Mouse (Mus musculus) myocyte (in vitro differentiated cells): ENCODE measurements around the gene Plscr3. TPM values are rescaled to one million over a fixed set of nuclear protein-coding genes. Genes with fewer than 3 reads are reported as not detected.
A peak's percentile ranks its signal among the peaks of the same experiment; 100 is the strongest.

Source experiments
- H3K27me3 ChIP-seq: one replicate; pipeline ENCODE4 v1.6.1; 2011; ENCODE audit not compliant: control insufficient read depth, insufficient read depth, insufficient read length
- H3K36me3 ChIP-seq: one replicate; pipeline ENCODE4 v1.6.1; 2011; ENCODE audit not compliant: control insufficient read depth, insufficient read depth
- H3K4me2 ChIP-seq: one replicate; pipeline ENCODE4 v1.6.1; 2011; ENCODE audit warnings: low read depth, control low read depth
- H3K4me3 ChIP-seq: one replicate; pipeline ENCODE4 v1.5.1; 2011; ENCODE audit warnings: mild to moderate bottlenecking, control low read depth, moderate library complexity
- H3K79me2 ChIP-seq: one replicate; pipeline ENCODE4 v1.6.1; 2011; ENCODE audit not compliant: control insufficient read depth, insufficient read depth
- H3ac ChIP-seq: one replicate; pipeline ENCODE4 v1.6.1; 2011; ENCODE audit not compliant: control insufficient read depth, insufficient read length
- CEBPB ChIP-seq: IDR thresholded peaks from 2 replicates; pipeline ENCODE4 v1.6.1; 2011; ENCODE audit warnings: mild to moderate bottlenecking, moderate library complexity; ENCODE audit not compliant: poor library complexity, insufficient read depth, severe bottlenecking
- E2F4 ChIP-seq: IDR thresholded peaks from one replicate; pipeline ENCODE4 v1.6.1; 2011; ENCODE audit warnings: mild to moderate bottlenecking, control low read depth, moderate library complexity; ENCODE audit not compliant: insufficient read depth
- MAX ChIP-seq: IDR thresholded peaks from one replicate; pipeline ENCODE4 v1.6.1; 2011; ENCODE audit warnings: low read depth, mild to moderate bottlenecking, control low read depth
- MYOD1 ChIP-seq, 3 experiments: IDR thresholded peaks; one replicate each; pipeline ENCODE4 v1.6.1; 2011; ENCODE audit warnings: control low read depth in 2 of 3, low read depth in 2 of 3, mild to moderate bottlenecking in 2 of 3, moderate library complexity in 1 of 3; ENCODE audit not compliant: insufficient read length in 2 of 3, control insufficient read depth in 1 of 3
- MYOG ChIP-seq, 3 experiments: IDR thresholded peaks; one replicate each; pipeline ENCODE4 v1.6.1; 2011; ENCODE audit warnings: control low read depth in 2 of 3, low read depth in 2 of 3, mild to moderate bottlenecking in 2 of 3; ENCODE audit not compliant: insufficient read length in 2 of 3, control insufficient read depth in 1 of 3, insufficient read depth in 1 of 3
- POLR2A ChIP-seq: IDR thresholded peaks from one replicate; pipeline ENCODE4 v1.6.1; 2011; ENCODE audit warnings: low read depth, mild to moderate bottlenecking, control low read depth, moderate library complexity; ENCODE audit not compliant: insufficient read length
- POLR2AphosphoS2 ChIP-seq: IDR thresholded peaks from one replicate; pipeline ENCODE4 v1.6.1; 2011; ENCODE audit warnings: low read depth, control low read depth; ENCODE audit not compliant: insufficient read length
- REST ChIP-seq: IDR thresholded peaks from one replicate; pipeline ENCODE4 v1.6.1; 2011; ENCODE audit warnings: mild to moderate bottlenecking, control low read depth, moderate library complexity; ENCODE audit not compliant: insufficient read depth, insufficient read length
- SRF ChIP-seq: IDR thresholded peaks from one replicate; pipeline ENCODE4 v1.6.1; 2011; ENCODE audit warnings: low read depth; ENCODE audit not compliant: control insufficient read depth, insufficient read length
- TCF12 ChIP-seq: IDR thresholded peaks from one replicate; pipeline ENCODE4 v1.6.1; 2011; ENCODE audit warnings: mild to moderate bottlenecking, control low read depth; ENCODE audit not compliant: poor library complexity, insufficient read depth, severe bottlenecking
- TCF3 ChIP-seq: IDR thresholded peaks from one replicate; pipeline ENCODE4 v1.6.1; 2011; ENCODE audit warnings: low read depth, control low read depth; ENCODE audit not compliant: insufficient read length
- USF1 ChIP-seq: IDR thresholded peaks from one replicate; pipeline ENCODE4 v1.6.1; 2011; ENCODE audit warnings: low read depth, mild to moderate bottlenecking, control low read depth, moderate library complexity
- polyA plus RNA-seq: library from polyadenylated mRNA; unstranded; fragments of >200 nt; fragmentation: generic; extraction: Trizol; gene quantifications from one replicate; pipeline ENCODE4 v1.2.1, GENCODE M21; 2012; ENCODE audit warnings: missing spikeins

The Plscr3 gene
- polyA plus RNA-seq, 1 experiment = 91.9 TPM

DNA sequence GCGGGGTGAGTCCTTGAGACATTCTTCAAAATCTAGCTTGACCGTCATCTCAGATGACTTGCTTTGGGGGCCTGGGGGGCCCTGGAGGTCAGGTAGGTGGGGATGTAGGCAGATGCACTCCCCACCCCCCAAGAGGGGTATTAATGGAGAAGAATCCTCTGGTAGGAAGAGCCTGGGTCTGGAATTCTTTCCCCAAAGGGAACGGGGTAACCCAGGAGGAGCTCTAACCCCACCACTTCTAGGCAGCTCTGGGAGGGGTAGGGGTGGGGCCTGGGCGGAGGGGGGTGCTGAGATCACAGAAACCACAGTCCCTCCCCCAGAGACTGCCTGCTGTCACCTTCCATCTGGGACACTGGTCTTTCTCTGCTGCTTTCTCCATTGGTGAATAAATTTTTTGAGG, 49.1 kb downstream of the Plscr3 start, which contains the start of gene Acap1:
Acap1 (minus strand) TSS at position 249 of the 400 bp plus-strand sequence.
- no peaks in the 10 kb centered on the region for H3K27me3 ChIP-seq
- TF ChIP-seq CEBPB (no peak), SRF (no peak), MYOD1 (IDR thresholded peaks at IDR 0.05; ENCODE audit: control insufficient read depth in 1 of 3, insufficient read length in 2 of 3, low read depth in 2 of 3) (no peak), MAX (no peak), E2F4 (no peak), TCF12 (no peak), USF1 (no peak), REST (no peak), TCF3 (no peak), MYOG (IDR thresholded peaks at IDR 0.05; ENCODE audit: control insufficient read depth in 1 of 3, insufficient read depth in 1 of 3, insufficient read length in 2 of 3, low read depth in 2 of 3) (no peak), POLR2A (no peak), POLR2AphosphoS2 (no peak)

DNA sequence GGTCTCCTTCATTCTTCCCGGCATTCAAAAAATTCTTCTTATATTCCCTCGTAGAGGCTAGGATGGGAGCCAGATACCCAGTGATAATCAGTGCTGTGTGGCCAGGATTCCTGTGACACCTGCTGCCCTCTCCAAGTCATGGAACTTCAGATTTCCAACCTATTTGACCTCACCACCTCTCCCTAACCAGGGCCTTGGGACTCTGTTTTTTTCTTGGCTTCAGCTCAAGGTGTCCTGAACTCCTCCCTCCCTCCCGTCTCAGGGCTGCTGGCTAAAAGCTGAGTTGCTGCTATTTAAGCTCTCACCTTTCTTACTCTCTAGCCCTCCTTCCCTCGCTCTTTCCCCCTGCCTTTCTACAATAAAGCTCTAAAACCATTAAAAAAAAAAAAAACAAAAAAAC, 53.7 kb downstream of the Plscr3 start:
- H3K79me2 ChIP-seq = no peaks in the 10 kb centered on the region
- peak overlapping the region; percentile 85 for H3K4me3 ChIP-seq
- H3K27me3 ChIP-seq = no peaks in the 10 kb centered on the region
- peak overlapping the region; percentile 89 for H3K4me2 ChIP-seq
- TF ChIP-seq REST = no peak
- TF ChIP-seq MYOD1 (IDR thresholded peaks at IDR 0.05; ENCODE audit: control insufficient read depth in 1 of 3, insufficient read length in 2 of 3, low read depth in 2 of 3) = no peak
- peaks cover 5% of the 10 kb centered on the region for H3K36me3 ChIP-seq
- H3ac ChIP-seq = peak overlapping the region; percentile 51

More for the DNA sequence above, 49.1 kb downstream of the Plscr3 start, which contains the start of gene Acap1:
- Histone ChIP-seq H3K4me2 (no peak within 1 kb of the TSS), H3K79me2 (no peaks in the 10 kb centered on the region), H3ac (no peak within 1 kb of the TSS), H3K36me3 (no peaks in the 10 kb centered on the region), H3K4me3 (no peak within 1 kb of the TSS)

DNA sequence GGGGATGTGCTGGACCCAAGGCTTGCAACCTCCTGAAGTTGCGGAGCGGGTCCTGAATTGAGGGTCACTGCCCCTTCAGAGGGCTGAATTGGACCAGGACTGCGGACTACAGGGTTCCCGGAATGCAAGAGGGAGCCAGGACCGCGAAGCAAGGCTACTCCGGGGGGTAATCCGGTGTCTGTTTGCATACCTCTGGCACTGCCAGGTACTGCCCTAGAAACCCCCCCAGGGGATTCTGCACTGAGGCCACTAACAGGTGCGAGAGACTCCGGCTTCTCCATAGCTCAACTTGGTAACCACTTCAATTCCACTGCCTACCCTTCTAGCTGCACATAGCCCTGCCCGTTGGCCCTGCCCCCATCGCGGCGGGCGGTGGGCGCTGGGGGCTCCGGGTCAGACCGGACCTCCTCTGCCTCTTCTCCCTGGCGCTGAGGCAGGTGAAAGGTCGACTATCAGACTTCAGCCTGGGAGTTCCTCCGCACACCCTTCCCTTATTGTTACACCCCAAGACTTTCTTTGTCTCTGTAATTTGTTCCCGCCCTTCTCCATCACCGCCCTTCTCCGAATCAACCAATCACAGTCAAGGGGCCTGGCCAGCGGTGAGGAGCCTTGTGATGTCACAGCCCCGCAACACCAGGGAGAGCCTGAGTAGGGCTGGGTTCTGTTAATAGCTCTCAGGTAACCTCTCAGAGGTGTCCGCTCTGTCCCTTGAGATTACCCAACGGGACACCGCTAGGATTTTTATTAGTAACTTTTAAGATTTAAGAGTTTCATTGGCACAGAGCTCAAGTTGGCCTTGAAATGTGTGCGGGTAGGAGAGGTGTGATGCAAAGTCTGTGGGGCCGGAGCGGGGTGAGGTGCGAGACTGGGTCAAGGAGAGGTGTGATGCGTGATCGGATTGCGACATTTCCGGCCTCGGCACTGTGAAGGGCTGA, 54.6 kb downstream of the Plscr3 start, which contains the start of the genes 2810408A11Rik and Neurl4:
2810408A11Rik (minus strand) TSS at position 517 of the 935 bp plus-strand sequence.
Neurl4 (plus strand) TSS at position 602 of the 935 bp plus-strand sequence.
- peak within 1 kb of the TSS; percentile 51 for H3ac ChIP-seq
- H3K4me3 ChIP-seq = peak within 1 kb of the TSS; percentile 85
- no peaks in the 10 kb centered on the region for H3K27me3 ChIP-seq
- H3K4me2 ChIP-seq = peak within 1 kb of the TSS; percentile 89
- peaks cover 11% of the 10 kb centered on the region for H3K36me3 ChIP-seq
- H3K79me2 ChIP-seq = no peaks in the 10 kb centered on the region
- no peak for TF ChIP-seq SRF
- no peak for TF ChIP-seq MYOD1 (IDR thresholded peaks at IDR 0.05; ENCODE audit: control insufficient read depth in 1 of 3, insufficient read length in 2 of 3, low read depth in 2 of 3)
- no peak for TF ChIP-seq MYOG (IDR thresholded peaks at IDR 0.05; ENCODE audit: control insufficient read depth in 1 of 3, insufficient read depth in 1 of 3, insufficient read length in 2 of 3, low read depth in 2 of 3)
- no peak for TF ChIP-seq USF1
- TF ChIP-seq CEBPB = peak; percentile 66; the same call in 1 of the 2 replicates
- TF ChIP-seq POLR2A = peak; percentile 69
- peak; percentile 93 for TF ChIP-seq POLR2AphosphoS2
- peak; percentile 58 for TF ChIP-seq E2F4
- no peak for TF ChIP-seq MAX
- TF ChIP-seq TCF3 = no peak
- TF ChIP-seq REST = no peak
- no peak for TF ChIP-seq TCF12

DNA sequence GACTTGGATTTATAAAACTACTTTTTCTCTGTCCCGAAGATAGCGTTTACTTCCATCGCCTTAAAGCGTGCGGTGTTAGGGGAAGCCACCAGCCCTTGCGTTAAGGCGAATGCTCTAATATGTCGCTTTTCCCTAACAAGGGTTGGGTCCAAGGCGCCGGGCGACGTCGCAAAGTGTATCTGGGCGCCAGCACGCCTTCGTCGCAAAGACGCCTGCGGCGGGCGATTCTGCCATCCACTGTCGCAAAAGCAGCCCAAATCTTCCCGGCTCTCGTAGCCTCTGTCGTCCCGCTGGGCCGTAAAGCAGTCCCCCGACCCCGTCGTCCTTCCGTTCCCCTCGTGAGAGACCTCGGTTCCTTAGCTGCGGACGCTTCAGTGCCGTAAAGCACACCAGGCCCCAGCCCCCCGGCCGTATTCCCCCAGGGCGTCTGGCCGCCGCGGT, 55.2 kb downstream of the Plscr3 start:
- H3K4me2 ChIP-seq = peak overlapping the region; percentile 89
- peak overlapping the region; percentile 51 for H3ac ChIP-seq
- H3K27me3 ChIP-seq = no peaks in the 10 kb centered on the region
- H3K36me3 ChIP-seq = peaks cover 17% of the 10 kb centered on the region
- no peak for TF ChIP-seq USF1
- TF ChIP-seq MYOD1 (IDR thresholded peaks at IDR 0.05; ENCODE audit: control insufficient read depth in 1 of 3, insufficient read length in 2 of 3, low read depth in 2 of 3) = no peak
- no peak for TF ChIP-seq SRF
- TF ChIP-seq MYOG (IDR thresholded peaks at IDR 0.05; ENCODE audit: control insufficient read depth in 1 of 3, insufficient read depth in 1 of 3, insufficient read length in 2 of 3, low read depth in 2 of 3) = peak in 1 of 3 experiments; percentile 26
- no peak for TF ChIP-seq MAX
- TF ChIP-seq TCF3 = no peak
- TF ChIP-seq POLR2A = peak; percentile 59
- TF ChIP-seq CEBPB = no peak
- no peak for TF ChIP-seq REST
- peak; percentile 94 for TF ChIP-seq POLR2AphosphoS2
- TF ChIP-seq E2F4 = peak; percentile 16
- TF ChIP-seq TCF12 = no peak
- peak overlapping the region; percentile 85 for H3K4me3 ChIP-seq
- H3K79me2 ChIP-seq = no peaks in the 10 kb centered on the region

Other genes starting within 250 kb of the Plscr3 start
- 6.6 TPM for gene Atp1b2, start 240.4 kb upstream of the Plscr3 start, polyA plus RNA-seq
- 0.05 TPM for gene Shbg, start 228.5 kb upstream of the Plscr3 start, polyA plus RNA-seq
- 3.6 TPM for gene Sat2, start 224.4 kb upstream of the Plscr3 start, polyA plus RNA-seq
- 104 TPM for gene Fxr2, start 213.4 kb upstream of the Plscr3 start, polyA plus RNA-seq
- gene Sox15, start 191.1 kb upstream of the Plscr3 start, polyA plus RNA-seq = 0.07 TPM
- 39.1 TPM for gene Mpdu1, start 183.7 kb upstream of the Plscr3 start, polyA plus RNA-seq
- gene Cd68, start 180.2 kb upstream of the Plscr3 start, polyA plus RNA-seq = 0.96 TPM
- 553 TPM for gene Eif4a1, start 174.0 kb upstream of the Plscr3 start, polyA plus RNA-seq
- 70.5 TPM for gene Senp3, start 164.3 kb upstream of the Plscr3 start, polyA plus RNA-seq
- gene Tnfsf13, start 160.6 kb upstream of the Plscr3 start, polyA plus RNA-seq = 0.07 TPM
- 5.5 TPM for gene Tnfsf12, start 150.5 kb upstream of the Plscr3 start, polyA plus RNA-seq
- gene Tnfsfm13, start 150.3 kb upstream of the Plscr3 start, polyA plus RNA-seq = 1.6 TPM
- 69.5 TPM for gene Polr2a, start 87.7 kb upstream of the Plscr3 start, polyA plus RNA-seq
- gene Slc35g3, start 84.4 kb upstream of the Plscr3 start, polyA plus RNA-seq = 0.26 TPM
- 9.4 TPM for gene Zbtb4, start 80.5 kb upstream of the Plscr3 start, polyA plus RNA-seq
- gene Chrnb1, start 50.4 kb upstream of the Plscr3 start, polyA plus RNA-seq = 95.3 TPM
- gene Fgf11, start 44.5 kb upstream of the Plscr3 start, polyA plus RNA-seq = 17.5 TPM
- gene Tmem102, start 40.8 kb upstream of the Plscr3 start, polyA plus RNA-seq = 0.61 TPM
- gene Gm39566, start 31.1 kb upstream of the Plscr3 start, polyA plus RNA-seq = 0.02 TPM
- not detected for gene Spem2, start 27.9 kb upstream of the Plscr3 start, polyA plus RNA-seq
- gene Spem1, start 24.2 kb upstream of the Plscr3 start, polyA plus RNA-seq = 0.05 TPM
- 12.8 TPM for gene Nlgn2, start 8.6 kb upstream of the Plscr3 start, polyA plus RNA-seq
- gene Tmem256, start 7.9 kb upstream of the Plscr3 start, polyA plus RNA-seq = 259 TPM
- gene Tnk1, start 12.4 kb downstream of the Plscr3 start, polyA plus RNA-seq = not detected
- gene Tmem95, start 31.6 kb downstream of the Plscr3 start, polyA plus RNA-seq = not detected
- 24.5 TPM for gene Kctd11, start 35.0 kb downstream of the Plscr3 start, polyA plus RNA-seq
- 1.4 TPM for gene Acap1, start 49.2 kb downstream of the Plscr3 start, polyA plus RNA-seq
- 3.0 TPM for gene 2810408A11Rik, start 54.6 kb downstream of the Plscr3 start, polyA plus RNA-seq
- 42.2 TPM for gene Neurl4, start 54.7 kb downstream of the Plscr3 start, polyA plus RNA-seq
- gene Gps2, start 67.5 kb downstream of the Plscr3 start, polyA plus RNA-seq = 38.0 TPM
- 1,243 TPM for gene Eif5a, start 75.6 kb downstream of the Plscr3 start, polyA plus RNA-seq
- gene Ybx2, start 89.4 kb downstream of the Plscr3 start, polyA plus RNA-seq = 0.12 TPM
- gene Slc2a4, start 101.8 kb downstream of the Plscr3 start, polyA plus RNA-seq = 14.1 TPM
- not detected for gene Cldn7, start 118.4 kb downstream of the Plscr3 start, polyA plus RNA-seq
- gene Ctdnep1, start 134.8 kb downstream of the Plscr3 start, polyA plus RNA-seq = 146 TPM
- 91.5 TPM for gene Elp5, start 136.1 kb downstream of the Plscr3 start, polyA plus RNA-seq
- gene Gabarap, start 144.8 kb downstream of the Plscr3 start, polyA plus RNA-seq = 530 TPM
- gene Phf23, start 149.4 kb downstream of the Plscr3 start, polyA plus RNA-seq = 58.6 TPM
- gene Dvl2, start 154.2 kb downstream of the Plscr3 start, polyA plus RNA-seq = 24.3 TPM
- gene Acadvl, start 169.0 kb downstream of the Plscr3 start, polyA plus RNA-seq = 130 TPM
- gene Dlg4, start 170.6 kb downstream of the Plscr3 start, polyA plus RNA-seq = 26.8 TPM
- 0.06 TPM for gene Asgr1, start 207.7 kb downstream of the Plscr3 start, polyA plus RNA-seq
- 0.85 TPM for gene Asgr2, start 246.3 kb downstream of the Plscr3 start, polyA plus RNA-seq